Mouse (Mus musculus): ENCODE measurements around the gene Cd70.

Gene Cd70

DNA sequence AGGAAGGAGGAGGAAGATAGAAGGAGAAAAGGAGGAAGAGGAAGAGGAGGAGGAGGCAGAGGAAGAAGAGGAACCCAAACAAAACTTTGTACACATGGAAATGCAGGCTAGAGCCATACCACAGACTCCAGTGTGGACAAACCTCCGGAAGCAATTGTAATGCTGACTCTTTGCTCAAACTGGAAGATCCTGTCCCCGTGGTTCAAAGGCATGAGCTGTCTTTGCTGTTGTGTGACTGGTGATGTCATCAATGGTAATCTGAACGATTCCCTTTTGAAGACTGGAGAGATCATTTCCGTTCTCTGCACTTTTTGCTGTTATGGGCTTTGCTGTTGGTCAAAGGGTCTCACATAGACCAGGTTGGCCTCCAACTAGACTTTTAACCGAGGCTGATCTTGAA is 51.3 kb downstream of the Cd70 start:
- no peak for DNase-seq (ENCODE audit: low spot score)

- DNase-seq (ENCODE audit: low spot score), result peak; percentile 69
Measured at GRCm38 (mm10) chr17:57096623-57096920, 53.0 kb downstream of the Cd70 start.

Measured in adipocyte (in vitro differentiated cells).